Mouse (Mus musculus) kidney, postnatal 0 days (tissue): ENCODE measurements around the gene Ciita. TPM values are rescaled to one million over a fixed set of nuclear protein-coding genes. Genes with fewer than 3 reads are reported as not detected.
A peak's percentile ranks its signal among the peaks of the same experiment; 100 is the strongest.

ENCODE experiments used
- ATAC-seq: fragments of 200-750 bp; cut with Nextera tagmentation; replicated peaks from 2 replicates; pipeline ENCODE4 v1.8.0; 2017; ENCODE audit warnings: low read depth, moderate number of reproducible peaks, moderate TSS enrichment, moderate library complexity; ENCODE audit not compliant: low FRiP score
- DNase-seq: peaks from one replicate; pipeline ENCODE4 v3.0.0-alpha.2; 2016; ENCODE audit warnings: low spot score
- H3K27ac ChIP-seq: fragments of 300-500 bp; sonication (generic); 2 replicates; pipeline ENCODE4 v1.5.1; 2014; ENCODE audit warnings: mild to moderate bottlenecking
- H3K27me3 ChIP-seq: fragments of 300-500 bp; sonication (generic); 2 replicates; pipeline ENCODE4 v1.6.1; 2014; ENCODE audit warnings: low read length, mixed read lengths; ENCODE audit not compliant: insufficient read depth
- H3K36me3 ChIP-seq: fragments of 300-500 bp; sonication (generic); 2 replicates; pipeline ENCODE4 v1.6.1; 2014; ENCODE audit warnings: low read length, mixed read lengths; ENCODE audit not compliant: insufficient read depth
- H3K4me1 ChIP-seq: fragments of 300-500 bp; sonication (generic); replicated peaks from 2 replicates; pipeline ENCODE4 v1.6.1; 2014; ENCODE audit warnings: antibody characterized with exemption, low read length, mixed read lengths; ENCODE audit not compliant: insufficient read depth
- H3K4me2 ChIP-seq: fragments of 300-500 bp; sonication (generic); 2 replicates; pipeline ENCODE4 v1.6.1; 2014; ENCODE audit warnings: mild to moderate bottlenecking, low read length, moderate library complexity, mixed read lengths
- H3K4me3 ChIP-seq: fragments of 300-500 bp; sonication (generic); replicated peaks from 2 replicates; pipeline ENCODE4 v1.5.1; 2014; ENCODE audit warnings: low read depth, low read length
- H3K9ac ChIP-seq: fragments of 300-500 bp; sonication (generic); 2 replicates; pipeline ENCODE4 v1.6.1; 2014; ENCODE audit warnings: low read depth, low read length
- H3K9me3 ChIP-seq: fragments of 300-500 bp; sonication (generic); replicated peaks from 2 replicates; pipeline ENCODE4 v1.6.1; 2016; ENCODE audit warnings: low read length, inconsistent platforms, mixed read lengths
- CTCF ChIP-seq: IDR thresholded peaks from 2 replicates; pipeline ENCODE4 v1.5.1; 2016; ENCODE audit warnings: antibody characterized with exemption, low read depth, mild to moderate bottlenecking, moderate library complexity
- WGBS: fragments of 180-500 bp; shearing (Covaris S2); extraction: QIAGEN DNeasy Blood & Tissue Kit; methylation state at CpG from one replicate; pipeline ENCODE4 v1.1.7; 2014; 5-methylcytosine and 5-hydroxymethylcytosine counted together
- polyA plus RNA-seq: library from polyadenylated mRNA; unstranded; fragments of >200 nt; fragmentation: Nextera tagmentation; extraction: Ambion mirVana; gene quantifications from 2 replicates; pipeline ENCODE4 v1.2.1, GENCODE M21; 2015

Ciita gene
- polyA plus RNA-seq, 1 experiment from 2014 or later, result 0.95 TPM

DNA sequence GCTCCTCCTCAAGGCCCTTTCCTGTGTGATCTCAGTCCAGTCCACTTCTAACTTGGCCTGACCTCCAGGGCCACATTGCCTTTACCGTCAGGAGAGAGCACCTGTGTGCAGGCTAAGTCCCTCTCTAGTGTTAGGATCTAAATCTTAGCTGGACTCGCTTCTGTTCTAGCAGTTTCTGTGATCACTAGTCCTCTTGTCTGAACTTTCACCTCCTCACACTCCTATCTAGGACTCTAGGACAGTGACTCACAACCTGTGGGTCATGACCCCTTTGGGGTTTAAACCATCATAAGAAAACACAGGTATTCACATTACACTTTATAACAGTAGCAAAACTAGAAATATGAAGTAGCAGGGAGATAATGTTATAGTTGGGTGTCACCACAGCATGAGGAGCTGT, 28.0 kb upstream of the Ciita start:
- 86% methylated on average over 2 of the region's 2 CpGs for WGBS
- Histone ChIP-seq H3K4me1 (0 out of 2 replicates have a peak, but pooled peaks cover 7% of the 10 kb centered on the region), H3K4me2 (no peak overlapping the region), H3K27ac (no peak overlapping the region), H3K27me3 (no peaks in the 10 kb centered on the region), H3K9ac (no peak overlapping the region), H3K36me3 (no peaks in the 10 kb centered on the region), H3K4me3 (no peak overlapping the region), H3K9me3 (no peaks in the 10 kb centered on the region)
- ATAC-seq (no peak), DNase-seq (no peak)
- TF ChIP-seq CTCF, result no peak

DNA sequence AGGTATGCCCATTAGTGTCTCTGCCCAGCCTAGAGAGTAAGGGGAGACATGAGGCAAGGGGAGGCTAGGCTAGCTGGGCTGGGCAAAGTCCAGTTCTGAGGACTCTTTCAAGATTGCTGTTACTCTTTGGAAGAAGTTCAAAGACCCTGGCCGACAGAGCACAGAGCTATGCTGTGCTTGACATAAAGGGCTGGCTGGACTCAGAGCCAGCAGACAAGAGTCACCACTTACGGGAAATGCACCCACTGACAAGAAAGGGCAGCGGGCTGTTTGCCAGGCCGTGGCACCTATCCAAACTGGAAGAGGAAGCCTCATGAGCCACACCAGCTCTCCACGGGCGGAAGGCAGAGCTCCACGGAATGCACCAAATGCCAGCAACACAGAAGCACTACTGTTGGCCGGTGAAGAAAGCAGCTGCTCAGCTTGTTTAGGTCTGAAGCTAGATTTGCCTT, 27.4 kb upstream of the Ciita start:
- Histone ChIP-seq H3K4me2 (no peak overlapping the region), H3K27me3 (no peaks in the 10 kb centered on the region)

DNA sequence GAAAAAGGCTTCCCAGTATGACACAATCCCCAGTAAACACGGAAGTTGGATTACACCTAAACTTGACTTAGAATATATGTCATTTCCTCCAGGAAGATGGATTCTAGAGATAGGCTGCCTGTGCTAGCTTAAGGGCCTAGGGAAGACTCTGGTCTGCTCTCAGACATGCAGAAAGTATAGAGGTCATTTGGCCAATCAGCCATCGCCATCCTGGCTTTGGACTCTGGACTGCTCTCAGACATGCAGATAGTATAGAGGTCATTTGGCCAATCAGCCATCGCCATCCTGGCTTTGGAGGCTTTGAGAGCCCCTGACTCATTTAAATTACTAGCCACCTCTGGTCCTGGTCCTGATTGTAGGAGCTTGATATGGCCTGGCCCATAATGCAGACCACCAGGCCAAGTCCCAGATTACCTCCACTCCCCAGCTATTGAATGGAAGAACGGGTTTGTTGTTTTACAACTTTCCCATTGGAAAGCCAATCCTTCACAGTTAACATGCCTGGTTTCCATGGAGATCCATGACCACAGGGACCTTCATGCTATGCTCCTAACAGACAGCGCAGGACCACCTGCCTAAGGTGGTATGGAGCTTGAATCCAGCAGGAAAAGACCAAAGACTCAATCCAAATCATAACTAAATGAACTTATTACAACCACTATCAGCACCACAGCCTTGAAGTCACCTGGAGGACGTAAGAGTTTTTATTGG, 25.8 kb upstream of the Ciita start:
- DNase-seq, result no peak
- Histone ChIP-seq H3K27ac (no peak overlapping the region), H3K9me3 (no peaks in the 10 kb centered on the region), H3K36me3 (no peaks in the 10 kb centered on the region), H3K4me1 (0 out of 2 replicates have a peak, but pooled peaks cover 3% of the 10 kb centered on the region), H3K27me3 (no peaks in the 10 kb centered on the region), H3K4me2 (no peak overlapping the region), H3K4me3 (no peak overlapping the region), H3K9ac (no peak overlapping the region)
- no peak for ATAC-seq
- no peak for TF ChIP-seq CTCF
- WGBS, result 52% methylated on average over 6 of the region's 6 CpGs

More for the DNA sequence above, 27.4 kb upstream of the Ciita start:
- Histone ChIP-seq H3K36me3 (no peaks in the 10 kb centered on the region), H3K4me3 (no peak overlapping the region), H3K27ac (no peak overlapping the region), H3K9me3 (no peaks in the 10 kb centered on the region), H3K9ac (no peak overlapping the region), H3K4me1 (0 out of 2 replicates have a peak, but pooled peaks cover 6% of the 10 kb centered on the region)
- ATAC-seq, result peak; percentile 47; the same call in 1 of the 2 replicates
- no peak for TF ChIP-seq CTCF
- WGBS, result 52% methylated on average over 8 of the region's 8 CpGs
- DNase-seq, result peak; percentile 8

DNA sequence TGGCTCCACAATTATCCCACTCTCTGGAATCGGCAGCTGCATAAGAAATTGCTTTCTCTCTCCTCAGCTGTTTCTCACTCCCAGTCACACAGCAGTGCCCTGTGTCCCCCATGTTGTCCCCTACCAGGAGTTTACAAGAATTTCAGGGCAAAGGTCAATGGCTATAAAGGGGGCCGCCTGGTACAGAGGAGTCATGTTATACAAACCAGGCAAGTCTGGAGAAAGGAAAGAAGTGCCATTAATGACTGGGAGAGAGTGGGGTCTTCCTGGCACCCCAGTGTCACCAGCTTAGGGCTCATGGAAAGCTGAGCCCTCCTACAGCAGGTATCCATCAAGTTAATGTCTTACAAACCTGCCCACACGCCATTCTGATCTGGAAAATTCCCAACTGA, 25.3 kb upstream of the Ciita start:
- DNase-seq (peak; percentile 27), ATAC-seq (no peak)
- no peak overlapping the region for H3K4me3 ChIP-seq
- no peaks in the 10 kb centered on the region for H3K27me3 ChIP-seq
- 0 out of 2 replicates have a peak, but pooled peaks cover 3% of the 10 kb centered on the region for H3K4me1 ChIP-seq
- H3K4me2 ChIP-seq, result no peak overlapping the region
- H3K9me3 ChIP-seq, result no peaks in the 10 kb centered on the region
- H3K9ac ChIP-seq, result no peak overlapping the region
- H3K36me3 ChIP-seq, result no peaks in the 10 kb centered on the region
- WGBS, result 16% methylated on average over 3 of the region's 3 CpGs
- no peak for TF ChIP-seq CTCF
- no peak overlapping the region for H3K27ac ChIP-seq

DNA sequence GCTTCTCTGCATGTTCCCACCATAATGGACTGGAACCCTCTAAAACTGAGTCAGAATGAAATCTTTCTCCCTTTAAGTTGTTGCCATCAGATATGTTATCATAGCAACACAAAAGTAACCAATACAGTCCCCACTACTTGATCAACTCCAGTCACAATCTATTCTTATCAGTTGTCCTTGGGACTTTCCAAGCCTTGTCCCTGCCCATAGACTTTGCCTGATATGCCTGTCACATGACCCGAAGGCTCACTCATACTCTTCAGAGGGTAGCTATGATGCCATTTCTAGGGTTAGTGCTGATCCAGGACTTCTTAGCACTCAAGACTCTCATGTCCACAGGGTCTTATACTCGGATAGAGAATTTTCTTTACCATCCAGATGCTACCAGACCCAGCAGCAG, 19.7 kb upstream of the Ciita start:
- H3K27ac ChIP-seq, result no peak overlapping the region
- ATAC-seq, result no peak
- no peak for TF ChIP-seq CTCF

DNA sequence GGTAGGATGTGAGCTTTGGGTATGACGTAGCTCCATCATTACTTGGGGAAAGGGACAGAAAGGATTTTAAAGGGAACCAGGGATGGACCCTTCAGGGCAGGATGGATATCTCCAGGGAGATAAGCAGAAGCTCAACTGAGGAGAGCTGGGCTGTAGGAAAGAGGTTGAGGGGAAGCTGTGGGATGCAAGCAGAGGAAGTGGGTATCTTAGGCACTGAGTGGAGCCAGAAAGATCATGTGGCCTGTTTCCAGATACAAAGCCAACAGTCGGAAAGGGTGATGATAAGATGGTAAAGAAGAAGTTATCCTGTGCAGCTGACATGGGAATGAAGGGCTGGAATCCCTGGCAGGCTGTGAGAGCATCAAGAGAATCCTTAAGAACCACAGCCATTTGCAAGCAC, 18.7 kb upstream of the Ciita start:
- Histone ChIP-seq H3K36me3 (no peaks in the 10 kb centered on the region), H3K27me3 (no peaks in the 10 kb centered on the region), H3K4me3 (no peak overlapping the region), H3K4me2 (no peak overlapping the region), H3K27ac (no peak overlapping the region), H3K9ac (no peak overlapping the region), H3K4me1 (no peaks in the 10 kb centered on the region), H3K9me3 (no peaks in the 10 kb centered on the region)
- DNase-seq, result no peak
- 86% methylated on average over 2 of the region's 2 CpGs for WGBS
- TF ChIP-seq CTCF, result no peak
- ATAC-seq, result no peak

More for the DNA sequence above, 19.7 kb upstream of the Ciita start:
- no peak for DNase-seq
- no peaks in the 10 kb centered on the region for H3K4me1 ChIP-seq
- no peaks in the 10 kb centered on the region for H3K27me3 ChIP-seq
- WGBS, result 76% methylated on average over 2 of the region's 2 CpGs
- no peak overlapping the region for H3K4me2 ChIP-seq
- H3K36me3 ChIP-seq, result no peaks in the 10 kb centered on the region
- no peaks in the 10 kb centered on the region for H3K9me3 ChIP-seq
- no peak overlapping the region for H3K4me3 ChIP-seq
- H3K9ac ChIP-seq, result no peak overlapping the region
